Mouse (Mus musculus) C2C12 (cell line): ENCODE data around the gene Tapbpl.

Experiments
- CEBPB ChIP-seq: IDR thresholded peaks from one replicate; pipeline ENCODE4 v1.6.1; 2011; ENCODE audit warnings: low read depth, mild to moderate bottlenecking, control low read depth, moderate library complexity
- CTCF ChIP-seq: IDR thresholded peaks from one replicate; pipeline ENCODE4 v1.5.1; 2011; ENCODE audit not compliant: control insufficient read depth, insufficient read depth, insufficient read length
- MAX ChIP-seq: IDR thresholded peaks from one replicate; pipeline ENCODE4 v1.6.1; 2011; ENCODE audit warnings: mild to moderate bottlenecking, control low read depth
- MYOD1 ChIP-seq: IDR thresholded peaks from one replicate; pipeline ENCODE4 v1.6.1; 2011; ENCODE audit warnings: low read depth; ENCODE audit not compliant: control insufficient read depth, insufficient read length
- MYOG ChIP-seq: IDR thresholded peaks from one replicate; pipeline ENCODE4 v1.6.1; 2011; ENCODE audit not compliant: control insufficient read depth, insufficient read length; ENCODE audit errors: extremely low read depth
- USF1 ChIP-seq: IDR thresholded peaks from one replicate; pipeline ENCODE4 v1.6.1; 2011; ENCODE audit warnings: low read depth, mild to moderate bottlenecking, control low read depth, moderate library complexity

- TF ChIP-seq CTCF: no peak
- TF ChIP-seq MYOD1: no peak
- no peak for TF ChIP-seq MAX
- no peak for TF ChIP-seq USF1
- no peak for TF ChIP-seq MYOG
- no peak for TF ChIP-seq CEBPB
These were observed 5.1 kb upstream of the Tapbpl start, which contains the start of gene Cd27 for GRCm38 (mm10) chr6:125236782-125237181.
